Mouse (Mus musculus) MEL (cell line): ENCODE data around the gene Lrrn3.

Experiments used
- CHD1 ChIP-seq: IDR thresholded peaks from 2 replicates; pipeline ENCODE4 v1.6.1; 2012; ENCODE audit warnings: low read depth, mild to moderate bottlenecking, inconsistent platforms, low read length, improper control_type of control experiment
- CTCF ChIP-seq, 3 experiments: IDR thresholded peaks in 2 of 3; conservative IDR thresholded peaks in 1 of 3; 2 replicates each; pipeline ENCODE4 v1.5.1; 2011 to 2012; ENCODE audit warnings: low read length in 3 of 3, low read depth in 2 of 3, mild to moderate bottlenecking in 2 of 3, improper control_type of control experiment in 1 of 3, inconsistent platforms in 1 of 3, mixed read lengths in 1 of 3, moderate library complexity in 1 of 3; ENCODE audit not compliant: control insufficient read depth in 1 of 3, insufficient read depth in 1 of 3, poor library complexity in 1 of 3, severe bottlenecking in 1 of 3
- MAFK ChIP-seq: IDR thresholded peaks from 2 replicates; pipeline ENCODE4 v1.6.1; 2011; ENCODE audit warnings: low read depth, mild to moderate bottlenecking, low read length, improper control_type of control experiment, borderline replicate concordance
- POLR2AphosphoS2 ChIP-seq: IDR thresholded peaks from 2 replicates; pipeline ENCODE4 v1.6.1; 2011; ENCODE audit warnings: low read length, improper control_type of control experiment

- TF ChIP-seq CHD1 = no peak
- no peak for TF ChIP-seq MAFK
- TF ChIP-seq POLR2AphosphoS2 = no peak
- TF ChIP-seq CTCF (IDR thresholded peaks at IDR 0.05 in 2 of 3, conservative IDR thresholded peaks at IDR 0.05 in 1 of 3; ENCODE audit: control insufficient read depth in 1 of 3, insufficient read depth in 1 of 3, low read depth in 2 of 3, low read length in 3 of 3, poor library complexity in 1 of 3, severe bottlenecking in 1 of 3) = no peak
These were observed 57.4 kb downstream of the Lrrn3 start for GRCm38 (mm10) chr12:41428806-41429205.
